Mouse (Mus musculus) liver, adult (tissue): ENCODE results near the gene Bscl2.

Experiments used
- GATA4 ChIP-seq: IDR thresholded peaks from 2 replicates; pipeline ENCODE4 v1.6.1; 2014; ENCODE audit warnings: mild to moderate bottlenecking, low read length; ENCODE audit not compliant: insufficient replicate concordance

Gene Bscl2

DNA sequence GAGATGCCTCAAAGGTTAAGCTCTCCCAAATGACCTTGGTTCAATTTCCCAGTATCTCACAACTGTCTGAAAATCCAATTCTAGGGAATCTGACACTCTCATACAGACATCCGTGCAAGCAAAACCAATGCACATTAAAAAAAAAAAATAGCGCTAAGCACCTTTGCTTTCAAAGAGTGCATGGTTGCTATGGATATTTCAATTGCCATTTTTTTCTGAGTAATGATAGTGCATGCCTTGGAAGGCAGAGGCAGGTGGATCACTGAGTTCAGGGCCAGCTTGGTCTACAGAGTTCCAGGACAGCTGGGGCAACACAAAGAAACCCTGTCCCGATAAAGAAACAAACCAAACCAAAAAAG is 43.7 kb downstream of the Bscl2 start:
- TF ChIP-seq GATA4, result no peak

DNA sequence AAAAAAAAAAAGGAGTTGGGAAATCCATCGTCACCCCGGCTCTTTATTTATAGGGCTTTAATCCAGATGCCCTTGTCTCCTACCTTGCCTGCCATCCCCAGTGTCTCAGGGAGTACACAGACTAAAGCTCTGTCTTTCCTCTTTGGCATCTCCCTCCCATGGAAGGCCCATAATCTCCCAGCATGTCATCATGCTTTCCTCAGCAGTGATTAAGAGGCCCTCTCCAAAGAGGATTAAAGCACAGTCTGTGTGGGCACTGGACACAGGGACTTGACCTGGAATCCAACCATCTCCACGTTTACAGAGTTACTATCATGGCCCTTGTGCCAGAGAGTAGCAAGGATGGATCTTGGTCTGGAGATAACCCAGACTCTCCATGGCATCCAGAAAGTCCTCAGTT is 46.3 kb downstream of the Bscl2 start, which contains the start of the genes Lbhd1 and Gm49403:
Lbhd1 (plus strand) TSS at position 117 of the 400 bp plus-strand sequence.
Gm49403 (plus strand) TSS at position 315 of the 400 bp plus-strand sequence.
- TF ChIP-seq GATA4, result no peak

DNA sequence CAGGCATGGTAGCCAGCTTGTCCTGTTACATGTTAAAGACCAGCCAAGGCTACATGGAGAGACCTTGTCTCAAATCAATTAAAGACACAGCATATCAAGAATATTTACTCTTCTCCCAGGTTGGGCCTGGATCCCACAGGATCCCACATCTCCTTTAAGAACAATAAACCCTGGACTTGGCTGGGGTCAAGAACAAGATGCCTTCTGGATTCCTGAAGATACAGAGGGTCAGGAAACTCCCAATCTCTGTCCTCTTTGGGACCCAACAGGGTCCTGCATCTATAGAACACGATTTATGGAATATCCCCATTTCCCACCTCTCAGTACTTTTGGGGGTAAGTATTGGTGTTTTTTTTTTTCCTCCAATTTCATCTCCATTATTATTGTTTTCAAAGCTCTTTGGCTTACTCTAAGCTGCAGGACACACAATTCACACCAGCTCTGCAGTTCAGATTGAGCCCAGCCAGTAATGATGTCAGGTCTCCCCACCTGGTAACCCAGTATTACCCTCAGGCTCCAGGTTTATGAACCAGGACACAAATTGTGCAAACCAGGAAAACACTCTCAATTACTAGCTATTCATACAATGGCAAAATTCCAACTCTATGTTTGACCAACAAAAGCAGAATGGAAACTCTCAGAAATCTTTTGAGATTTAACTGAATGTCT is 49.8 kb downstream of the Bscl2 start:
- TF ChIP-seq GATA4, result no peak

DNA sequence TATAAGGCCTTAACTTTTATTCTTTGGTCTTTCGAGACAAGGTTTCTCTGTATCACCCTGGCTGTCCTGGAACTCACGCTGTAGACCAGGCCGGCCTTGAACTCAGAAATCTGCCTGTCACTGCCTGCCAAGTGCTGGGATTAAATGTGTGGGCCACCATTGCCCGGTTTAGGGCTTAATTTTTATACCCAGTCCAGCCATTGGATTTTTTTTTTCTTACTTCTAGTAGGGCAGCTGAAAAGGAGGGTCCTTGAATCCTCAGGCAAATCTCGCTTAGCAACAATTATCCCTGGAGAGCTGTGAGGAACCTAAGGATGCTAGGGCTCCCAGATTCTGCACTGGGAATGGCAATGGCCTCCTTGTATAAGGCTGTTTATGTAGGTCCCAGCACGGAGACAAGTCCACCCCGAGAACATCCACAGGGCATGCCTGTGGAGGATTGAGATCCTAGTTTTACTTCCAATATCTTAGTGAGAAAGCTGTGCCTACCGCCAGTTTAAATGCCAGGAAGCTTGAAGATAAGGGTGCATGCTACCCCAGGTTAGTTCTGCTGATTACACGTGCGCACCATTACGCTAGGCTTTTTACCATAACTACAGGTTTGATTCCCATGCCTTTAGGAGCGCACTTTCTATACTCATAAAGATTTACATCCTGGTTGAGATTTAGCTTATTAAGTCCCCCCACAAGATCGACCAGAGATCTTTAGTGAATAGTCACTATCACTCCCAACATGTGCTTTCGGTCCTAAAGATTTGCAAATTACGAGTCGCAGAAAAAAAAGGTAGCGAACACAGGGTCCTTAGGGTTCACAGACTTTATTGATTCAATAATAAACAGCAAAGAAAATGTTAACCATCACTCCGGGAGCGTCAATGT is 50.6 kb downstream of the Bscl2 start:
- no peak for TF ChIP-seq GATA4

DNA sequence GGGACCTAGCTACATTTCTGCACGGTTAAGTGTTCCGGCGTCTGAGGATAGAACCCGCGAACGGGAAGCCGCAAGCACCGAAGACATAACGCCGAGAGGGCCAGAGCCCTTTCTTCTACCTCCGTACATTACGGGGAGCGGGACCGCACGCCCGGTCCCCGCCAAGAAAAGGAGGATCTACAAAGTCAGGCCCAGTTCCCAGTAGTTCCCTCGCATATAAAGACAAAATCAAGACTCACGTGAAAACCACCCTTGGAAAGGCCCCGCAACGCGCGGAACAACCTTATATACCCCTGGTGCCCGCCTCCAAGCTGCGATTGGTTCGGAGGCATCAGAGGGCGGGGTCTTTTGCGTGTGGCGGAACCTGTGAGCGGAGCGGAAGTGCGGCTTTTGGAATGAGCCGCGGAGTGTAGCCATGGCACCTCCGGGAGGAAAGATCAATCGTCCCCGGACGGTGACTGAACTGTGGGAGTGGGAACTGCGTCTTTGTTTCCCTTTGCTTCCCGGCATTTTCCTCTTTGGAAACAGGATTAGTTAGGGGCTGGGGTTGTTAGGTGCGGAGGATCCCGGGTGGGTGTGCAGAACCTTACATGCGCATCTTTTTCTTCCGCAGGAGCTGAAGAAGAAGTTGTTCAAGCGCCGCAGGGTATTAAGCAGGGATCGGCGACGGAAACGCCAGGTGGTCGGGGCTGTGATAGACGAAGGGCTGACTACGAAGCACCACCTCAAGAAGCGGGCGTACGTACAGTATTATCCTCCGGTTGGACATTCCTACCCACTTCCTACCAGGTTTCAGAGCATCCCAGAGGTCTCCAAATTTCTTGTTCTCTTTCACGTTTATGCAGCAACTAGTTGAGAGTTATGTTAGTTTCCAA is 51.5 kb downstream of the Bscl2 start, which contains the start of the genes 1810009A15Rik and Gm49416:
1810009A15Rik (plus strand) TSS at position 343 of the 875 bp plus-strand sequence.
Gm49416 (plus strand) TSS at position 416 of the 875 bp plus-strand sequence.
- TF ChIP-seq GATA4, result no peak; the same call in 1 of the 2 replicates

DNA sequence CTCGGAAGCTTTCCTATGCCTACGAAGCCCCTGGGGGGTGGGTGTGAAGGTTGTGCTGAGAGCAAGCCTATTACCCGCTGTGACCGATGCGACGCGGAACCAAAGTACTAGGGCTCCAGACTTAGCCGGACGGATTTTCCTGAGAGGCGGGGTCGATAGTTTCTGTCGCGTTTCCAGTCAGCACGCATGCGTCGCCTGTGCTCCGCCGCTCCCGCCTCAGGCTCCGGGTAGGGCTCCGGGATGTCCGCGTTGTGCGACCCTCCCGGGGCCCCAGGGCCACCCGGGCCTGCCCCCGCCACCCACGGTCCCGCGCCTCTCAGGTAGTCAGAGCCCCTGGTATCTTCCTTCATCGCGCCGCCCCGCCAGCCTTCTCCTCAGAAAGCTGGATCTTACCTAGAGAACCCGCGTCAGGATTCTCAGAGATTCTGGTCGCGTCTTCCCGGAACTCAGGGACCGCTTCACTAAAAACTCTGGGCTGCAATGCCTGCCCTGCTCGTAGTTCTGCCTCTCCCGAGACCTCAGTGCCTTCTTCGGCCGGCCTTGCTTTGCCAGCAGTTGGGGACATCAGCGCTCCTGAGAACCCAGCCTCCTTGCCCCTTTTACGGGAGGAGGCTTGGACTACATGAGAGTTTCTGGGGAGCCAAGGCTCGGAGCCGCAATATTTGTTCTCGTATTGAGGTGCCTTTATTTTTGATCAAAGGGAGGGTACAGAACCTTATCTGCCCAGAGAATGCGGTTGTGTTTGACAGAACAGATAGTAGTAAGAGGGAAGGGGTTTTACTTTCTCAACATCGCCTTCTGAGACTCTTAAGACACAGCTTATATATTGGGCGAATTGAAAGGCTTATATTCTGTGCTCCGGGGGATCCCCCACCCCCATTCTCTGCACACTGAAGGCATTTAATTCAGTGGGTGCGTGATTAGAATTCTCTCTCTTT is 55.8 kb downstream of the Bscl2 start, which contains the start of gene Ints5:
Ints5 (plus strand) TSS at position 177 of the 938 bp plus-strand sequence.
- TF ChIP-seq GATA4, result no peak

DNA sequence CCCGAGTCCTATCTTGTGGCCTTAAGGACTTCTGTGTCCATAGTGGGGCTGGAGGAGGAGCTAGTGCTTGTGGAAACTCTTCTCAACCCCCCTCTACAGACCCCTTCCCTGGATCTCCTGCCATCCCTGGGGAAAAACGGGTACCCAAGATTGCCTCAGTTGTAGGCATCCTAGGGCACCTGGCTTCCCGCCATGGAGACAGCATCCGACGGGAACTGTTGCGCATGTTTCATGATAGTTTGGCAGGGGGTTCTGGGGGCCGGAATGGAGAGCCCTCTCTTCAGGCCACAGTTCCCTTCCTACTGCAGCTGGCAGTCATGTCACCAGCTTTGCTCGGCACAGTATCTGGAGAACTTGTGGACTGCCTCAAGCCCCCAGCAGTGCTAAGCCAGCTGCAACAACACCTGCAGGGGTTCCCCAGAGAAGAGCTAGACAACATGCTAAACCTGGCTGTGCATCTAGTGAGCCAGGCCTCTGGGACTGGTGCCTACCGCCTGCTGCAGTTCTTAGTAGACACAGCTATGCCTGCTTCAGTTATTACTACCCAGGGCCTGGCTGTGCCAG is 58.2 kb downstream of the Bscl2 start:
- TF ChIP-seq GATA4, result no peak

DNA sequence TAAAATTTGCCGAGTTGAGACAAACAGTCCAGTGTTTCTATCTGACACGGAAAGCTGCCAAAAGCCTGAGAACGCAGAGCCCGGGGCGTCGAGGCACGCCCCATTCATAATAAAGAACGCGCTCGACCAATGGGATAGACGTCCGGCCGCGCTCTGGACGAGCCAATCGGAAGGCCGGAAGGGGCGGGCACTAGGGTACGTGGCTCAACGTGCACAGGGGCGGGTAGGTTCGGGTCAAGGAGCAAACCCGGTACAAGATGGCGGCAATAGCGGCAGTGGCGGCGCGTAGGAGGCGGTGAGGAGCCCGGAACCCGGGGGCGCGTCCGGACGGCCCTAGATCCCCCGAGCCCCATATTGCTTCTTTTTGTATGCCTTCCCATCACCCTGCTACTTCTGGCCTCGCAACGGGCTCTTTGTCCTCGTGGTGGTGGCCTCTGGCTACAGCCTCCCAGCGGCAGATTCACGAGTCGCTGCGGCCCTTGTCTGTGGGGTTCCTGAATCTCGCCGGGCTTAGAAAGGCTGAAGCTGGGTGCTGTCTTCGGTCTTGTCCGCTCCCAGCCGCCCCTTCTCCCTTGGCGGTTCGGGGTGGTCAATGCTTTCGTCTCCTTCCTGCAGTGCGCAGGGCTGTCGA is 60.7 kb downstream of the Bscl2 start, which contains the start of gene Ganab:
Ganab (plus strand) TSS at position 207 of the 631 bp plus-strand sequence.
- no peak; the same call in 1 of the 2 replicates for TF ChIP-seq GATA4
